ENCODE assay signal across 8 mouse cellular contexts in the genomic region with DNA sequence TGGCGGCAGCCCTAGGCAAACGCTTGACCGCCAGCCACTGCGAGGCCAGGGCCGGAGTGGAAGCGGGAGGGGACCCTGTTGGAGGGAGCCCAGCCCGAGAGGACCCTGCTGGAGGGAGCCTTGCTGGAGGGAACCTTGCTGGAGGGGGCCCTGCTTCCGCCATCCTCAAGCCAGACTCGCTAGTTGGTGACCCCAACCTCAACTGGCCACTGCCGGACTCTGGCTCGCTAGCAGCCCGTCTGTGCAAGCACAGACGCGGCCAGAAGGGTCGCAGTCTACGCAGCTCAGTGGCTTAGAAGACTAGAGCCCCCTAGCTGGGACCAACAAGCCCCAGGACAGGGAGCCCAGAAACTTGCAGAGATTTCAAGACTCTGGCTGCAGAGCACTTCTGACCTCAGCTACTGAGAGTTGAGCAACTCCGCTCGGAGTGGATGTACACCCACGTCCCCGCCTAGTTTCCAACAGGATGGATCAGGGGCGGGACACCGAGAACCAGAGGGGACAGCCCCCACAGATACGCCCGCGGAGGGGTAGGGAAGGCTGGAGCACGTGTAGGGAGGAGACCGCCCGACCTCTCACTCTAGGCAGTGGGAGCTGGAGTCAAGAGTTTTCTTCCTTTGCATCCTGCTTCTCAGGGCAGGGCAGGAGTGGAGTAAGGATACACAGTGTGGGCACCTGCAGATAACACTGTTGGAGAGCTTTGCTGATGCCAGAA. TPM values are rescaled to one million over a fixed set of nuclear protein-coding genes. Genes with fewer than 3 reads are reported as not detected.
DNase-seq lines count a peak whose midpoint lies in the region; ATAC-seq lines count a peak whose summit lies in the region.

A gene (minus strand): TSS at position 346 of the 715 bp plus-strand sequence.

- H3K4me1 ChIP-seq in kidney, embryonic 14.5 days (ENCODE audit: control insufficient read depth, insufficient read depth, low read length): no peaks in the 10 kb centered on the region
- H3K4me1 ChIP-seq in limb, embryonic 11.5 days (ENCODE audit: control insufficient read depth, insufficient read depth, low read length): no peaks in the 10 kb centered on the region
- no peaks in the 10 kb centered on the region for H3K4me1 ChIP-seq in neural tube, embryonic 15.5 days

- H3K36me3 ChIP-seq in kidney, embryonic 14.5 days (ENCODE audit: control insufficient read depth, insufficient read depth, low read length): no peaks in the 10 kb centered on the region
- no peaks in the 10 kb centered on the region for H3K36me3 ChIP-seq in limb, embryonic 11.5 days (ENCODE audit: control insufficient read depth, insufficient read depth, low read length)
- no peaks in the 10 kb centered on the region for H3K36me3 ChIP-seq in neural tube, embryonic 15.5 days

- DNase-seq in kidney, adult 11 months: no peak
- DNase-seq in R1 (ENCODE audit: low read depth, low spot score): peak; percentile 73
- peak; percentile 12 for DNase-seq in gastrocnemius, postnatal 14 days
- peak; percentile 37 for DNase-seq in limb, embryonic 11.5 days (ENCODE audit: low spot score)
- no peak for DNase-seq in spleen, adult 18-20 months

- intact Hi-C loops in gastrocnemius, postnatal 14 days (cut with DNase I; ENCODE audit: low total_unique reads): no loop called here

- H3K4me2 ChIP-seq in kidney, embryonic 14.5 days (replicated peaks; ENCODE audit: low read depth, low read length): peak within 1 kb of the TSS; percentile 56
- peak within 1 kb of the TSS; percentile 75 for H3K4me2 ChIP-seq in limb, embryonic 11.5 days (ENCODE audit: low read depth, severe bottlenecking)
- peak within 1 kb of the TSS; percentile 87 for H3K4me2 ChIP-seq in neural tube, embryonic 15.5 days

- 0 out of 2 replicates have a peak, but pooled peaks cover 3% of the 10 kb centered on the region for H3K27me3 ChIP-seq in kidney, embryonic 14.5 days (ENCODE audit: control insufficient read depth, insufficient read depth, low read length)
- 0 out of 2 replicates have a peak, but pooled peaks cover 2% of the 10 kb centered on the region for H3K27me3 ChIP-seq in limb, embryonic 11.5 days (ENCODE audit: control insufficient read depth, insufficient read depth, low read length)
- H3K27me3 ChIP-seq in neural tube, embryonic 15.5 days (replicated peaks): no peaks in the 10 kb centered on the region

- no peaks in the 10 kb centered on the region for H3K9me3 ChIP-seq in kidney, embryonic 14.5 days (ENCODE audit: control insufficient read depth, low read length)
- H3K9me3 ChIP-seq in limb, embryonic 11.5 days (ENCODE audit: control insufficient read depth, low read length): no peaks in the 10 kb centered on the region
- no peaks in the 10 kb centered on the region for H3K9me3 ChIP-seq in neural tube, embryonic 15.5 days (replicated peaks)

- 20% methylated on average over 28 of the region's 28 CpGs for WGBS in kidney, embryonic 14.5 days
- 13% methylated on average over 28 of the region's 28 CpGs for WGBS in limb, embryonic 11.5 days
- WGBS in neural tube, embryonic 15.5 days: 18% methylated on average over 26 of the region's 28 CpGs

- ATAC-seq in kidney, embryonic 14.5 days (ENCODE audit: low FRiP score, low TSS enrichment): peak; percentile 88
- ATAC-seq in limb, embryonic 11.5 days (ENCODE audit: insufficient number of reproducible peaks, low FRiP score, low TSS enrichment, low read depth): peak; percentile 47
- ATAC-seq in neural tube, embryonic 15.5 days (ENCODE audit: low FRiP score): peak; percentile 59
- ATAC-seq in activated CD4-positive, CD25-positive, alpha-beta regulatory T cell, adult 4 months: no peak

- no peak within 1 kb of the TSS for H3K9ac ChIP-seq in kidney, embryonic 14.5 days (ENCODE audit: low read depth, low read length)
- peak within 1 kb of the TSS; percentile 12; the same call in 1 of the 2 replicates for H3K9ac ChIP-seq in limb, embryonic 11.5 days (ENCODE audit: low read length)
- H3K9ac ChIP-seq in neural tube, embryonic 15.5 days (replicated peaks): 0 out of 2 replicates have a peak within 1 kb of the TSS, but pooled peaks have one; percentile 26

- H3K4me3 ChIP-seq in kidney, embryonic 14.5 days (ENCODE audit: low read length): peak within 1 kb of the TSS; percentile 36
- H3K4me3 ChIP-seq in limb, embryonic 11.5 days (ENCODE audit: low read depth, low read length): peak within 1 kb of the TSS; percentile 32
- peak within 1 kb of the TSS; percentile 43 for H3K4me3 ChIP-seq in neural tube, embryonic 15.5 days (replicated peaks)

- no peak within 1 kb of the TSS for H3K27ac ChIP-seq in kidney, embryonic 14.5 days (ENCODE audit: low read depth, low read length)
- no peak within 1 kb of the TSS for H3K27ac ChIP-seq in limb, embryonic 11.5 days (replicated peaks; ENCODE audit: low read depth, low read length)
- no peak within 1 kb of the TSS for H3K27ac ChIP-seq in neural tube, embryonic 15.5 days (replicated peaks)

RNA-seq across cellular contexts. Expression of the gene that starts here (rescaled TPM):
- polyA plus RNA-seq in kidney, embryonic 14.5 days (2014; fragmentation: Nextera tagmentation; extraction: Ambion mirVana): 0.79 and 1.9 TPM in 2 replicates
- not detected for total RNA-seq in gastrocnemius, postnatal 14 days (2021)
- 0.26 and 0.56 TPM in 2 replicates for polyA plus RNA-seq in limb, embryonic 11.5 days (2014; fragmentation: Nextera tagmentation; extraction: Ambion mirVana)
- polyA plus RNA-seq in neural tube, embryonic 15.5 days (2015; fragmentation: Nextera tagmentation; extraction: Ambion mirVana): 2.7 and 3.3 TPM in 2 replicates
- not detected for polyA plus RNA-seq in activated CD4-positive, CD25-positive, alpha-beta regulatory T cell, adult 4 months (2017; shearing (Covaris generic))

Comparison
In these comparisons a context has a peak if more than half of its experiments do, and no peak if none do; other contexts are left out.
1. Peak in DNase-seq in gastrocnemius, postnatal 14 days; RNA of the gene not detected or under 1 TPM.
2. Peak in DNase-seq, ATAC-seq, H3K4me3 ChIP-seq, H3K9ac ChIP-seq and H3K4me2 ChIP-seq in limb, embryonic 11.5 days; RNA of the gene not detected or under 1 TPM.